Mouse (Mus musculus) G1E (cell line): Measurements from ENCODE around the gene Ikzf3.

Source experiments
- CTCF ChIP-seq: IDR thresholded peaks from 2 replicates; pipeline ENCODE4 v1.5.1; 2012; ENCODE audit warnings: low read depth, low read length, inconsistent platforms, mixed read lengths
- GATA1 ChIP-seq: IDR thresholded peaks from 2 replicates; pipeline ENCODE4 v1.6.1; 2012; ENCODE audit warnings: borderline replicate concordance, low read length, inconsistent platforms, mixed read lengths
- GATA2 ChIP-seq: IDR thresholded peaks from 2 replicates; pipeline ENCODE4 v1.6.1; 2012; ENCODE audit warnings: low read depth, low read length, inconsistent platforms, borderline replicate concordance
- TAL1 ChIP-seq: conservative IDR thresholded peaks from 2 replicates; pipeline ENCODE4 v1.6.1; 2012; ENCODE audit warnings: low read depth, low read length, inconsistent platforms, mixed read lengths

DNA sequence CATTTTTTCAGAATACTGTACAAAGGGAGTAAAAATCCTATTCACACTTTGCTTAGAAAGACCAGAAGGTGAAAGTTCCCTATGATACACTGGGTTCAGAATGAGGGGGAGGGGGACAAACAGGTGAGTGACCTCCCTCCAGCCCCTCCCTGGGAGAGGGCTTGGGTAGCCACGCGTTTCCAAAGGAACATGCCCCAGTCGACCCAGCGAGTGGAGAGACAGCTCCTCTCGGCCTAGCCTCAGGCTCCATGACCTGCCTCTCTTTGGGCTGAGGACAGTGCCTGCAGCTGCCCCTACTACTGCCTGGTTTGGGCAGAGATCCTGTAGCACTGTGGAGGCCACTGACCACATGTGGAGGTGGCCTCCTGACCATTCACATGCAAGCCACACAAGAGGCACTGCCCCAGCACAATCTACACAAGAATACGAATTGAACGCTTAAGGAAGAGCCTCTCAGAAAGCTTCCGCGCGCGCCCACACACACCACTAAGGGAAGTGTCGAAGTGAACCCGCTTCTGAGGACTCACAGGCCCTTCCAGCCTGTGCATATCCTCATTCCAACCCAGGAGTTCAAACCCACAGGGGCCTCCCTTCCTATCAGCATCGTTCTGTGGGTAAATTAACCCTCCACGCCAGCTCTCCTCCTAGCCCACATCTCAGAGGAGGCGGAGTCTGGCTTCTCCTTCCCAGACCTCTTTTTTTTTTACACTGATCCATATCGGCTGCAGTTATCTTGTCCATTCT, 35.6 kb upstream of the Ikzf3 start:
- TF ChIP-seq CTCF: no peak
- no peak for TF ChIP-seq GATA1
- no peak for TF ChIP-seq GATA2
- no peak for TF ChIP-seq TAL1
